Mouse (Mus musculus) cerebellum, adult 2 months (tissue): ENCODE results near the gene Rab1b.

ENCODE experiments used
- CTCF ChIP-seq: fragments of 200-500 bp; IDR thresholded peaks from 2 replicates; pipeline ENCODE4 v1.5.1; 2011; ENCODE audit warnings: low read depth, mild to moderate bottlenecking, control low read depth, low read length, moderate library complexity, borderline replicate concordance; ENCODE audit not compliant: insufficient read depth
- POLR2A ChIP-seq: fragments of 200-500 bp; IDR thresholded peaks from 2 replicates; pipeline ENCODE4 v1.6.1; 2011; ENCODE audit warnings: low read length, control low read depth, borderline replicate concordance; ENCODE audit not compliant: insufficient read depth

DNA sequence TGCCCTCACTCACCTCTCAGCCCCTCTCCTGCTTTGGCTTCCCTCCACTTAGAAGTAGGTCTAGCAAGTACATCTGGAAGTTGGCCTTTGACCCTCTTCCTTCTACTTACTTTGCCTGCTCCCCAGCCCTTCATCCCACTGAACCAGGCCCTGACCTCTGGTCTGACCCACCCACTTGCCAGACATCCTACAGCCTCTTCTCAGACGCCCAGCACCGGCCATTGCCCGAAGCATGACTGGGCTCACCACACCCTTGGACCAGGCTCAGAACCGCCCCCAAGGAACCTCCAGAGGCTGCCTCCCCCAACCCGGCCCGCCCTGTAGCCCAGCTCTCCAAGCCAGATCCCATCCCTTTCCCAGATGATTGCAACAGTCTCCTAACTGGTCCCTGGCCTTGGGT is 44.4 kb downstream of the Rab1b start:
- TF ChIP-seq CTCF (no peak), POLR2A (no peak)
